Mouse (Mus musculus) midbrain, embryonic 16.5 days (tissue): ENCODE results near the gene Tmem86b. TPM values are rescaled to one million over a fixed set of nuclear protein-coding genes. Genes with fewer than 3 reads are reported as not detected.

Experiments used
- ATAC-seq: fragments of 200-750 bp; cut with Nextera tagmentation; 2 replicates; pipeline ENCODE4 v1.8.0; 2017; ENCODE audit warnings: moderate TSS enrichment
- H3K27ac ChIP-seq: fragments of 300-500 bp; sonication (generic); 2 replicates; pipeline ENCODE4 v1.5.1; 2014; ENCODE audit warnings: mild to moderate bottlenecking, low read length, mixed read lengths
- H3K27me3 ChIP-seq: fragments of 300-500 bp; sonication (generic); 2 replicates; pipeline ENCODE4 v1.6.1; 2014; ENCODE audit warnings: low read depth, low read length, mixed read lengths; ENCODE audit not compliant: control insufficient read depth, insufficient read depth
- H3K36me3 ChIP-seq: fragments of 300-500 bp; sonication (generic); 2 replicates; pipeline ENCODE4 v1.6.1; 2014; ENCODE audit warnings: mild to moderate bottlenecking, low read length, moderate library complexity, mixed read lengths; ENCODE audit not compliant: control insufficient read depth, insufficient read depth
- H3K4me1 ChIP-seq: fragments of 300-500 bp; sonication (generic); 2 replicates; pipeline ENCODE4 v1.6.1; 2014; ENCODE audit warnings: mild to moderate bottlenecking, low read length, mixed read lengths; ENCODE audit not compliant: control insufficient read depth, insufficient read depth
- H3K4me2 ChIP-seq: fragments of 300-500 bp; sonication (generic); 2 replicates; pipeline ENCODE4 v1.6.1; 2014; ENCODE audit warnings: mild to moderate bottlenecking, low read length, mixed read lengths
- H3K4me3 ChIP-seq: fragments of 300-500 bp; sonication (generic); 2 replicates; pipeline ENCODE4 v1.5.1; 2014; ENCODE audit warnings: low read depth, mild to moderate bottlenecking, low read length, moderate library complexity, mixed read lengths
- H3K9ac ChIP-seq: fragments of 300-500 bp; sonication (generic); 2 replicates; pipeline ENCODE4 v1.6.1; 2014; ENCODE audit warnings: low read depth, low read length, mixed read lengths
- H3K9me3 ChIP-seq: fragments of 300-500 bp; sonication (generic); replicated peaks from 2 replicates; pipeline ENCODE4 v1.6.1; 2014; ENCODE audit warnings: mild to moderate bottlenecking, low read length, mixed read lengths; ENCODE audit not compliant: control insufficient read depth, poor library complexity, severe bottlenecking
- WGBS: fragments of 180-500 bp; shearing (Covaris S2); extraction: QIAGEN DNeasy Blood & Tissue Kit; methylation state at CpG from one replicate; pipeline ENCODE4 v1.1.7; 2014; 5-methylcytosine and 5-hydroxymethylcytosine counted together
- polyA plus RNA-seq: library from polyadenylated mRNA; unstranded; fragments of >200 nt; fragmentation: Nextera tagmentation; extraction: Ambion mirVana; gene quantifications from 2 replicates; pipeline ENCODE4 v1.2.1, GENCODE M21; 2015

The Tmem86b gene
- 2.1 and 2.4 TPM in 2 replicates for polyA plus RNA-seq

DNA sequence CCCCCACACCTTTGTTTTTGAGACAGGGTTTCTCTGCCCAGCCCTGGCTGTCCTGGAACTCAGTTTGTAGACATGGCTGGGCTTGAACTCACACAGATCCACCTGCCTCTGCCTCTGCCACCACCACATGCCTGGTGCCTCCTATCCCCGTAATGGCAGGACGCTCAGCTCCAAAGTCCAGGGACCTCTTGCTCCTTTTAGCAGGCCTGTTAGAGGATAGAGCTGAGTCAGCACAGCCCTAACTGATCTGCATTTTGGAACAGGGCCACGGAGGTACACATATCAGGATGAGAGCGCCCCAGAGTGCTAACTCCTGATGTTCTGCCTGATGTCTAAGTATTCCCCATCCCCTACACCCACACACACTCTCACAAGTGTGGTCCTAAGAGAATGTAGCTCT, at the start of gene Tmem86b:
Gene Tmem86b (minus strand): TSS at position 392 of the 400 bp plus-strand sequence.
- no peak for ATAC-seq
- H3K36me3 ChIP-seq = peaks cover 29% of the 10 kb centered on the region
- no peak within 1 kb of the TSS for H3K4me2 ChIP-seq
- H3K9me3 ChIP-seq = no peaks in the 10 kb centered on the region
- no peak within 1 kb of the TSS for H3K27ac ChIP-seq
- 96% methylated on average over 4 of the region's 4 CpGs for WGBS
- H3K9ac ChIP-seq = no peak within 1 kb of the TSS
- no peaks in the 10 kb centered on the region for H3K4me1 ChIP-seq
- H3K4me3 ChIP-seq = no peak within 1 kb of the TSS
- no peaks in the 10 kb centered on the region for H3K27me3 ChIP-seq

DNA sequence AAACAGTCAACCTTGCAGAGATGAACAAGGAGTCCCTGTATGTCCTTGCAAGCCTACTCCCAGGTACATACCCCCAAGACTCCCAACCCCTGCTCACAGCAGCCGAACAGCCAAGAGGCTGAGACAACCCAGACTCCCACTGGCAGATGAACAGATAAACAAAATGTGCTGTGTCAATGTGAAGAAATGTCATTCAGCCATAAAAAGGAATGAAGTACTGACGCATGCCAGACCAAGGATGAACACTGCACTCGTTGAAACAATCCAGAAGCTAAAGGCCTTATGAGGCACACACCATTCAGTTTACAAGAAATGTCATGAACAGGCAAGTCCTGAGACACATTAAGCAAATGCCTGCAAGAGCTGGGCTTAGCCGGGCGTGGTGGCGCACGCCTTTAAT, 44.0 kb upstream of the Tmem86b start:
- Histone ChIP-seq H3K27me3 (no peaks in the 10 kb centered on the region), H3K36me3 (peaks cover 25% of the 10 kb centered on the region), H3K4me2 (no peak overlapping the region), H3K27ac (no peak overlapping the region), H3K4me1 (no peaks in the 10 kb centered on the region), H3K4me3 (no peak overlapping the region), H3K9ac (no peak overlapping the region), H3K9me3 (no peaks in the 10 kb centered on the region)
- no peak for ATAC-seq
- WGBS = 95% methylated on average over 7 of the region's 7 CpGs

DNA sequence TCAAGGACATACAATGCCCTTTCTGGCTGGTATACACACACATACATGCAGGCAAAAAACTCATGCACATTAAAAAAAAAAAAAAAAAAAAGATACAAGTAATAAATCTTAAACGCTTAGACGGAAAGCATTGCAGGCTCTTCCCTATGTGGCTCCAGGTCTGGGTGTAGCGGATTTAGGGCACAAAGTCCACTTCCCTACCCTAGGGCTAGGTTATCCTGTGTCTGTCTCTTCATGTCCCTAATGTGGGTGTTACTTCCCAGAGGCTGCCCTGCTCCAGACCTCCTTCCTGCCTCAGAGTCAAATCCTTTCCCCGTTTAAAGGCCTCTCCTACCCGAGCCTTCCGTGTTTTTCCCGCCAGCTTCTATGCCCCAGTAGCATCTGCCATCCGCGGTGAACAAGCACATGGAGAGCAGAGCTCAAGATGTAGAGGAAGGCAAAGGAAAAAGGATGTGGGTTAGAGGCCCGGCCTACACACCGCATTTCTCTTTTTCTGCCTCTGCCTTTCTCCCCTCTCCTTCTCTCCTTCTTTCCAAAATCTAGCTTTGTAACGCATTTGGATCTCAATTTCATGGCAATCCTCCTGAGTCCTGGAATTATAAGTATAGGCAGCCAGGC, 43.0 kb upstream of the Tmem86b start:
- ATAC-seq = no peak
- H3K36me3 ChIP-seq = peaks cover 26% of the 10 kb centered on the region
- WGBS = 96% methylated on average over 12 of the region's 12 CpGs

DNA sequence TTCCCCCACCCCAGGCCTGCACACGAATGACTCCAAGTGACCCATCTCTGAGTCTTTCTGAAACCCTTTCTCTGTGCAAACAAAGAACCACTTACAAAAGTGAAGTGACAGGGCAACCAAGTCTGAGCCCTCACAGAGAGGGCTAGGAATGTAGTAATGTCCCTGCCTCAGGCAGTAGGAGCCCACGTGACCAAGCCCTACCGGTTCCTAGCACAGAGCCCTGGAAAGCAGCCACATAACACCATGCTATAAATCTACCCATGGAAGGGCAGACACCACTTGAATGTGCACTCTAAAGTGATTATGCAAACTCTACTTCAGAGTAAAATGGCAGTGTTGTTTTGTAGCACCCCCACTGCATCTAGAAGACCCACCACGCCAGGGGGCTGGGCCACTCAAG, 40.7 kb upstream of the Tmem86b start:
- Histone ChIP-seq H3K9ac (no peak overlapping the region), H3K27ac (no peak overlapping the region), H3K36me3 (peaks cover 22% of the 10 kb centered on the region), H3K4me3 (no peak overlapping the region), H3K4me1 (no peaks in the 10 kb centered on the region), H3K27me3 (no peaks in the 10 kb centered on the region), H3K9me3 (no peaks in the 10 kb centered on the region), H3K4me2 (no peak overlapping the region)
- ATAC-seq = no peak
- WGBS = 80% methylated on average over 4 of the region's 4 CpGs

More for the DNA sequence above, 43.0 kb upstream of the Tmem86b start:
- no peaks in the 10 kb centered on the region for H3K9me3 ChIP-seq
- no peak overlapping the region for H3K27ac ChIP-seq
- H3K27me3 ChIP-seq = no peaks in the 10 kb centered on the region
- no peak overlapping the region for H3K9ac ChIP-seq
- H3K4me2 ChIP-seq = no peak overlapping the region
- H3K4me1 ChIP-seq = no peaks in the 10 kb centered on the region
- no peak overlapping the region for H3K4me3 ChIP-seq

DNA sequence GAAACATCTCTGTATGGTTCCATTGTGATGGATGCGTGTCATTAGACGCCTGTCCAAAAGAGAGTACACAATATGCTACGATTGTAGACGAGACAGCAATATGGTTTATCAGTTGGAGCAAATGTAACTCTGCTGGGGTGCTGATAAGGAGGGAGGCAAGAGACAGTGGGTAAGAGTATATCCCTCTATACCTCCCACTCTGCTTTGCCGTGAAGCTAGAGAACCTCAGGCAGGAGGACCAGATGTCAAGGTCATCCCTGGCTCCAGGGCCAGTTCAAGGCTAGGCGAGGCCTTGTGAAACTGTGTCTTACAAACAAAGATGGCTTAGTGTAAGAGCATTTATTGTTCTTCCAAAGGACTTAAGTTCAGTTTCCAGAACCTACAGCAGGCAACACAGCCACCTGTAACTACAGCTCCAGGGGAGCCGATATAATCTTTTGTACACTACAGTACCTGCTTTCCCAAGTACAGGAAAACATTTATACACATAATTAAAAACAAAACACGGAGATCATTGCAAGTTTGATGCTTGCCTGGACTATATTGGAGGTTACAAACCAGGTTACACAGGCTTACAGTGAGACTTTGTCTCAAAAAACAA, 39.5 kb upstream of the Tmem86b start:
- no peak for ATAC-seq
- Histone ChIP-seq H3K27me3 (no peaks in the 10 kb centered on the region), H3K27ac (no peak overlapping the region), H3K4me2 (no peak overlapping the region), H3K9me3 (no peaks in the 10 kb centered on the region), H3K9ac (no peak overlapping the region), H3K4me1 (no peaks in the 10 kb centered on the region), H3K4me3 (no peak overlapping the region), H3K36me3 (peaks cover 25% of the 10 kb centered on the region)
- WGBS = 94% methylated on average over 8 of the region's 8 CpGs

DNA sequence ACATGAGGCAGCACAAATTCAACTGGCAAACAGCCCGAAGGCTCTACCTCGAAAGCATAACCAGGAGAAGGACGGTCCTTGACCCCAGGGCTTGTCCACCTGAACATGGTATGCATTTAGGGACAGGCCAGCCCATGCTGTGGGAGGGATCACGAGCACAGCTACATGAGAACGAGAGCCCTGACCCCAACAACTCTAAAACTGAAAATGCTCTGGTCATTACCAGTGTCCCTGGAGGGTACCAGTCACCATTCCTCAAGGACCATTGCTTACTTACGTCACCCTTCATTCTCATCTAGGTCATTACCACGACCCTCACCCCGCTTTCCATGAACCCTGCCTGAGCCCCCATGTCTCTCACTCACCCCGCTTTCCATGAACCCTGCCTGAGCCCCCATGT, 37.9 kb upstream of the Tmem86b start:
- no peaks in the 10 kb centered on the region for H3K9me3 ChIP-seq
- no peaks in the 10 kb centered on the region for H3K27me3 ChIP-seq
- peaks cover 23% of the 10 kb centered on the region for H3K36me3 ChIP-seq
- H3K27ac ChIP-seq = no peak overlapping the region
- H3K9ac ChIP-seq = no peak overlapping the region
- no peak for ATAC-seq
- WGBS = 95% methylated on average over 9 of the region's 9 CpGs
- no peak overlapping the region for H3K4me2 ChIP-seq
- no peak overlapping the region for H3K4me3 ChIP-seq
- H3K4me1 ChIP-seq = no peaks in the 10 kb centered on the region

DNA sequence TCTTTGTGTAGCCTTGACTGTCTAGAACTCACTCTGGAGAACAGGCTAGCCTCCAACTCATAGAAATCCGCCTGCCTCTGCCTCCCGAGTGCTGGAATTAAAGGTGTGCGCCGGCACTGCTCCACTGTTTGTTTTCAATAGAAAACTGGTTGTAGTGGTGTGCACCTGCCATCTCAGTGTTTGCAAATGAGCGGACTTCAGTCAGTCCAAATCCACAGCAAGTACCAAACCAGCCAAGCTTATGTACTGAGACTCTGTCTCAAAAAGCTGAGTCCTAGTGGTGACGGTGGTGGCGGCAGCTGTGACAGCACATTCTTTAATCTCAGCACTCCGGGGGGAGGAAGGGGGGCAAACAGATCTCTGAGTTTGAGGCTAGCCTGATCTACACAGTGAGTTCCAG, 37.3 kb upstream of the Tmem86b start:
- 92% methylated on average over 8 of the region's 8 CpGs for WGBS
- no peaks in the 10 kb centered on the region for H3K4me1 ChIP-seq
- ATAC-seq = no peak
- H3K4me2 ChIP-seq = no peak overlapping the region
- no peak overlapping the region for H3K9ac ChIP-seq
- H3K9me3 ChIP-seq = no peaks in the 10 kb centered on the region
- H3K4me3 ChIP-seq = no peak overlapping the region
- peaks cover 25% of the 10 kb centered on the region for H3K36me3 ChIP-seq
- H3K27me3 ChIP-seq = no peaks in the 10 kb centered on the region
- no peak overlapping the region for H3K27ac ChIP-seq

DNA sequence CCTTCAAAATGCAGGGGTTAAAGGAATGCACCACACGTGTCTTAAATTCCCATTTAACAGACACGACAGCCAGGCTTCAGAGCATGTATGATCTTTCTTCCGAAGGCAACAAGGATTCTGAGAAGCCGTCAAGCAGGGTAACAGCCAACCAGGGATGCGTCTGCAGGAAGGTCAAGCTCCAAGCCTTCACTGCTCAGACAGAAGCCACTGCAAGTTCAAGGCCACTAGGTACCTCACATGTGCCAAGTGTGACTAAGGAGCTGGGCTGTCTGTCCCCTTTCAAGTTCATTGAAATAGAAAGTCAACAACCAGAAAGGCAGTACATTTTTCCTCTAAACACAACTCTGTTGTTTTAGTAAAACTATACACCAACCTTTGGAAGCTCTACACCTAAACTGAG, 35.6 kb upstream of the Tmem86b start:
- no peak overlapping the region for H3K4me2 ChIP-seq
- ATAC-seq = no peak
- H3K9me3 ChIP-seq = no peaks in the 10 kb centered on the region
- no peaks in the 10 kb centered on the region for H3K4me1 ChIP-seq
- 96% methylated on average over 5 of the region's 5 CpGs for WGBS
- no peak overlapping the region for H3K4me3 ChIP-seq
- peaks cover 33% of the 10 kb centered on the region for H3K36me3 ChIP-seq
- H3K27me3 ChIP-seq = no peaks in the 10 kb centered on the region
- no peak overlapping the region for H3K27ac ChIP-seq
- H3K9ac ChIP-seq = no peak overlapping the region

DNA sequence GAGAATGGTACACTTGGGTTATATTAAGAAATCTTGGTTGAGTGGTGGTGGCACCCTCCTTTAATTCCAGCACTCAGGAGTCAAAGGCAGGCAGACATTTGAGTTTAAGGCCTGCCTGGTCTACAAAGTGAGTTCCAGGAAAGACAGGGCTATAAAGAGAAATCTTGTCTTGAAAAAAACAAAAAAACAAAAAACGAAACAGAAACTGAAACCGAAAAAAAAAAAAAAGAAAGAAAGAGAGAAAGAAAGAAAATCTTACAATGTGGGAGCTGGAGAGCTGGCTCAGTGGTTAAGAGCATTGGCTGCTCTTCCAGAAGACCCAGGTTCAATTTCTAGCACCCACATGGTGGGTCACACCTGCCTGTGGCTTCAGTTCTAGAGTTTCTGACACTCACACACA, 32.5 kb upstream of the Tmem86b start:
- no peak overlapping the region for H3K9ac ChIP-seq
- H3K4me1 ChIP-seq = peaks cover 10% of the 10 kb centered on the region
- WGBS = 91% methylated on average over 2 of the region's 2 CpGs
- H3K27ac ChIP-seq = no peak overlapping the region
- no peak overlapping the region for H3K4me2 ChIP-seq
- H3K4me3 ChIP-seq = no peak overlapping the region
- no peak for ATAC-seq
- H3K9me3 ChIP-seq = no peaks in the 10 kb centered on the region
- H3K27me3 ChIP-seq = no peaks in the 10 kb centered on the region
- peaks cover 20% of the 10 kb centered on the region for H3K36me3 ChIP-seq
